Mouse (Mus musculus): ENCODE measurements around the gene Rab24. TPM values are rescaled to one million over a fixed set of nuclear protein-coding genes. Genes with fewer than 3 reads are reported as not detected.

Rab24 gene
- total RNA-seq (2021): 10 to 100 TPM; 35.2 to 38.0 TPM
- long read RNA-seq, experiment 1, transcript Rab24-201 (8 exons, 1,168 nt): major isoform, 32 of 46 reads
- long read RNA-seq, experiment 1, partial matches to known transcripts: 4 of 46 reads
- long read RNA-seq, experiment 1, other reads (novel, unspliced or antisense): 10 of 46 reads
- long read RNA-seq, experiment 2, transcript Rab24-201 (8 exons, 1,168 nt): major isoform, 18 of 27 reads
- long read RNA-seq, experiment 2, partial matches to known transcripts: 1 of 27 reads
- long read RNA-seq, experiment 2, other reads (novel, unspliced or antisense): 8 of 27 reads

DNA sequence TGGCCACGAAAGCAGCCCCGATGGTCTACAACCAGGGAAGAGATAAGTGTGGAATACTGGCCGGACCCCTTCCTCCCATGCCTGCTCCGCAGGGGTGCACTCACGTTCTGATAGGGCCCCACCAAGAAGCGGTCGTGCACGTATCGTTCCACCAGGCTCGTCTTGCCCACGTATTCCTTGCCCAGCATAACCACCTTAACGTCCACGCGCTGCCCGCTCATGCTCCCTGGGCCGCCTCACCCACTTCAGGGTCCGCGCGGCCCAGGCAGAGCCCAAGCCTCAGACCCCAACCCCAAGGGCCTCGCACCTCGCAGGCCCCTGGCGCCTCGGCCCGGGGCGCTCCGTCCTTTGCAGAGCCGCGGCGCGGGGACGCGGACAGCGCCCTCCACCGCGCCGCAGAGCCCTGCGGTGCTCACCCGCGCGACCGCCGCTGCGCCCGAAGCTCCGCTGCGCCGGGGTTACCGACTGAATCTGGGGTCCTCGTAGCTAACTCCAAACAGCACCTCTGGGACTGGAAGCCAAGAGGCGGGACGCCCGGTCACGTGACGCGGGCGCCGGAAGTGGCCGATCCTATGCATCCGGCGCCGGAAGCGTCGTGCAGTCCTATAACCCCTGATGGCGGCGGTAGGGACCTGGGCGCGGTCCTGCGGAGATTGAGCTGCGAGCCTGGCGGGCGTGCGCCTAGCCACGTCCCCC is at the start of gene Rab24:
Rab24 (minus strand) TSS at position 513 of the 696 bp plus-strand sequence.
- peak; percentile 91 to 93 for DNase-seq

DNA sequence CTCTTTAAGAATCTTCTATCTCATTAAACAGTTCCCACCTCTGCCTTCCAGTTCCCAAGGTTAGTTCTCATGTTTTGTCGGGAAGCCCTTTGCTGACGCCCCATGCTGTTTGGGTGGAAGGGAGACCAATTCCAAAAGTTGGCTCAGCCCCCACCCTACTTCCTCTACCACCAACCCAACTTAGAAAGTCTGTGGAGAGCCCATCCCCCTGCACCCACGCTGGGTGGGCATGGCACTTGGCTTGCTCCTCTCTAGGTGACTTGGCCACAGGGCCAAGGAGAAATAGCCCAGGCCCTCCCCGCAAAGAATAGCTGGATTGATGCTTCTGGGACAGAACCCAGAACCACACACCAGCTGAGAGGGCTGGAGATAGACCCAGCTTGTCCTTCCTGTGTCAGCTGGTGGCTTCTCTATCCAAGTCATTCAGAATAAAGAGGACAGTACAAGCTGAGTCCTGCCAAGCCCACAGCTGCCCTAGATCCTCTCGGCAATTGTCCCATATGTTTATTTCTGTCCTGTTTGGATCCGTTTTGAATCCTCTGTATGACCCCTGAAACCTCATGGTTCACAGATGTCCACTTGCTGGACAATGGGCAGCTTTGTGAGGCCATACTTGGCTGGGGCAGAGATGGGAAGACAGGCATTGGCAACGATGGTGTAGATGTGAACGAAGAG is 49.4 kb upstream of the Rab24 start:
- DNase-seq: peak; percentile 14 to 58

DNA sequence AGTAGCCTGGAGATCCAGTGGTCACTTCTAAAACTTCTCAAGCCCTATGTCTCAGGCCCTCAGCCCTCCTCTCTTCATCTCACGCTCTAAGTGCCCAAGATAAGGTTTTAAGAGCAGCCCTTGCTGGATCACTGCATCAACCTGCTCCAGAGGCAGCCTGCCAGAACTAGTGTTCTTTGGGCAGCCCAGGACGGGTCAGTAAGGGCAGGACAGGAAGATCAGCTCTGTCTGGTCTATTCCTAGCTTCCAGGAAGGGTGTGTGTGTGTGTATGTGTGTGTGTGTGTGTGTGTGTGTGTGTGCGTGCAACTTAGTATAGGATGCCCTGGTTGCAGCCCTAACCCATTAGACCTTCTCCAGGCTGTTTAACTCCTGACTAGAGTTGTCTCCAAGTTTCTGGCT is 48.5 kb upstream of the Rab24 start:
- peak; percentile 36 to 68 for DNase-seq

DNA sequence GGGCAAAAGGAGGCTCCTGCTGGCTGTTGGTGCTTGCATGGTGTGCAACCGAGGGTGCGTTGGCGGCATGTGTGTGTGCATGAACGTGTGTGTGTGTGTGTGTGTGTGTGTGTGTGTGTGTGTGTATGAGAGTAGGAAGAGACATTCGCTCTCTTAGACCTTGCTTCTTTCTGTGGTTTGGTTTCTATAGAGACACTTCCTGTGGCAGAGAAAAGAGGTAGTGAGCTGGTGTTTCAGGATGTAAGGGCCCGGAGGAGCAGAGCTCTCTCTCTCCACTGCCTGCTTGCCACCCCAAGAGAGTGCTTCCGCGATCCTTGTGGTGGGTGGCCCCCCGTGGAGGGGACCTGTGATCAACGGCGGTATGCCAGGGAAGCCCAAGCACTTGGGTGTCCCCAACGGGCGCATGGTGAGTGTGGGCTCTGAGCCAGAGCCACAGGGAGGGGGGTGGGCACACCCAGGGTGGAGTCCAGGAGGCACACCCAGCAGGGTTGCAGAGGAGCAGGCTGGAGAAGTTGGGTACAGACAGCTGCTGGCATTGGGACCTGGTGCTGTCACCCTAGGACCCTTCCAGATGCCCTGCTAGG is 47.9 kb upstream of the Rab24 start, which contains the start of gene Rgs14:
Rgs14 (plus strand) TSS at position 202 of the 584 bp plus-strand sequence.
- peak; percentile 35 to 60 for DNase-seq

DNA sequence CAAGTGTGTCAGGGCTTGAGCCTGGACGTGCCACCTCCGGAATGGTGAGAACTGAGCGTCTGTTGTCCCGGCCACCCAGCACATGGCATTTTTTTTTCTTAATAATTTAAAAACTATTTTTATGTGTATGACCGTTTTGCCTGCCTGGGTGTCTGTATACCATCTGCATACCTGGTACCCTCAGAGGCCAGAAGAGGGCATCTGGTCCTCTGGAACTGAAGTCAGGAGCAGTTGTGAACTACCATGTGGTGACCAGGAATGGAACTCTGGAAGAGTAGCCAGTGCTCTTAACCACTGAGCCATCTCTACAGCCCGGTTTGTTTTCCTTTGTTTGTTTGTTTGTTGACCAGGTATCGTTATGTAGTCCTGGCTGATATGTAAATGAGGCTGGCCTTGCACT is 46.7 kb upstream of the Rab24 start:
- no peak for DNase-seq

DNA sequence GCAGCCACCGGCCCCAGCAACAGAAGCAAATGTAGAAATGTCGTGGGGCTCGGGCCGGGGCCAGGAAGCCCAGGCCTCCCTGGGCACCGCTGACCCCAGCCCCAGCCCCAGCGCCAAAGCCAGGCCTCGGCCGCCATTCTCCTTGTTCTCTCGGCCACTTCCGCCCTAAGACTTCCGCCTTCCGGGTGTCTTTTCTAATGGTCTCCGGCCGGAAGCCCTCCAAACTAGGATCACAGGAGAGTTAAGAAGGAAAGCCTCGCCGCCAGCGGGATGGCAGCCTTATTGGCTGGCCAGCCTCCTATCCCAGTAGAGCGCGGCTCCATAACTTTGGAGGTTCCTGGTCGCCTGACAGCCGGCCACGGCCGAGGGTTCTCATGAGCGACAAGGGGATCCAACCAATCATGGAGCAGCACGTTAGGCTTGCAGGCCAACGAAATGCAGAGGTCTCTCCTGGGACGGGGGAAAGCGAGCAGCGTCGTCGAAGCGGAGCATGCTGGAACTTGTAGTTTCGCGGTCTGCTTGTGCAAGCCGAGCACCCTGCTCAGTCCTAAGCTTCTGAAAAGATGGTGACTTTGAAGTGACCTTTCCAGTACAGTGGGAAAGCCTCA is 40.8 kb upstream of the Rab24 start, which contains the start of gene Lman2:
Lman2 (minus strand) TSS at position 331 of the 608 bp plus-strand sequence.
- peak; percentile 97 to 99 for DNase-seq

DNA sequence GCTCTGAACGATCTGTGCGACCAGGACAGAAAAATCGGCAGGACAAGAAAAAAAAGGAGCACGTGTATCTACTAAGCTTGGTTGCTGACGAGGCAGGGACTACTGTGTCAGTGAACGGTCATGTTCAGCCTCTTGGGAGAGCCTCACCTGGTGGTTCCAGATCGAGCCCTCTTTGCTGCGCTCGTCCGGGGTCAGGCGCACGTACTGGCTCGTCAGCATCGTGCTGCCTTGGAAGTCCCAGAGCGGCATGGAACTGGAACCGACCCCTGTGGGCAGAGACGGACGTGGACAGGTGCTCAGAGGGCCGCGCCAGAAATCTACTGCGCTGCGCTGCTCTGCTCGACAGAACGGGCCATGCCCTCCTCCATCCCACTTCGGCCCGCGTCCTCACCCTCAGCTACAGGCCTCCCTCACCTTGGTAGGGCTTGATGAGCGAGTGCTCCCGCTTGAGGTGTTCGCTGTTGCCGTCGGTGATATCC is 40.3 kb upstream of the Rab24 start:
- DNase-seq: no peak

DNA sequence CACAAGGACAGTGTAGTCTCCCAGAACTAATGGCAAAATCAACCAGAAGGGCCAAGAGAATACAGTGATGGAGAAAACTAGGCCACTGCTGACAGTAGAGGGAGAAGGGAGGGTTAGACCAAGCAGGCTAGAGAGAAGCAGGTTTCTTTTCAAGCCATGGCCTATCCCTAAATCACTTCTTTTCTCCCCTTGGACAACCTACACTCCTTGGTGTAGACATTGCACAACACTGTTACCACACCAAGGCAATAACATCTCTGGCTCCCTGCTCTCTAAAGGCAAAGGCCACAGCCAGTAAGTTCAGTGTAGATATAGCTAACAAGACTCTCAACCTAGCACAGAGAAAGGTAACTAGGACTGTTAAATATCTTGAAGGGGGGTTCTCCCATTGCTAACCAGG is 39.4 kb upstream of the Rab24 start:
- DNase-seq: no peak

DNA sequence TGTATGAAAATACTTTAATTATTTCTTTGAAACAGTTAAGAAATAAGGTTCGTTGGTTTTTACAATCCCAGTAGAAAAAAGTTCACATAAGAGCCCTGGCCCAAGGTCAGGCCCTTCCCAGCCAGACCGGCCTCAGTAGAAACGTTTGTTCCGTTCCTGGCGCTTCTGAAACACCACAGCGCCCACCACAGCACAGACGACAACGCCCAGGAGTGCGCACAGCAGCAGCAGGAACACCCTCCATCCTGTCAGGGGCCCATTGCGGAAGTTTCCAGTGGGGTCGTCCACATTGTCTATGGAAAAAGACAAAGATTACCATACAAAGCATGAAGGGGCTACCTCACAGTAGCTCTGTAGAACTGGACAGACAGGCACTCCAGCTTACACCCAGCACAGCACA is 25.0 kb upstream of the Rab24 start:
- no peak for DNase-seq

DNA sequence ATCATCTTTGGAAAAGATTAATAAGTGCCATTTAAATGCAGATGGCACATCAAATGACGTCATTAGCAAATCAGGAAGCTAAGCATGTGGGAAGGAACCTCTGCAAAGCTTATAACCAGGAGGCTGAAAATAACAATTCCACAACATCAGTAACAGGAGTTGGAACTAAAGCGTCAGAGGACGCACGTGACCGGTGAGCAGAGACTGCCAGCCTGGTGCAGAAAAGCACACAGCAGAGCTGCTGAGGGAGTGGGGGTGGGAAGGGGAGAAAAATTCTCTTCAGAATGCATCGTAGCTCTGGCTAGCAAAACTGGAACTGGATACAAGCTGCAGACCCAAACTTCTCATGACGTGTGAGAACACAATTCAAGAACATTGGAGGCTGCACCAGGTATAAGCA is 22.5 kb upstream of the Rab24 start:
- no peak for DNase-seq

DNA sequence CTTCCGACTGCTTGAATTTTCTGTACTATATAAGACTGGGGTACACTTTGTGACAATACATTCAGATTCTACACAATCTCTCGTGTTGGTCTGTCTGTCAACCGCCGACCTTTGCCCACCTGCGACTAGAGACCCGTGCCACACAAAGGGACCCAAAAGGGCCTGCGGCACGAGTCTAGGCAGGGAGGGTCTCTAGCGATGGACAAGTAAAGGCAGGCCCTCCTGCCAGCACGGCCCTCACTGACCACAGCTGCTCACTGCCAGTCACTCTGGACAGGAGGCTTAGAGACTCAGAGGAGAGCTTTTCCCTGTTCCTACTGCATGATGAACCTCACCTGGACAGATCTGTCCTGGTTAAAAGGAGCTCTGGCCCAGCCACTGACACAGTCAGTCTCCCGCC is 20.7 kb upstream of the Rab24 start:
- DNase-seq: no peak

DNA sequence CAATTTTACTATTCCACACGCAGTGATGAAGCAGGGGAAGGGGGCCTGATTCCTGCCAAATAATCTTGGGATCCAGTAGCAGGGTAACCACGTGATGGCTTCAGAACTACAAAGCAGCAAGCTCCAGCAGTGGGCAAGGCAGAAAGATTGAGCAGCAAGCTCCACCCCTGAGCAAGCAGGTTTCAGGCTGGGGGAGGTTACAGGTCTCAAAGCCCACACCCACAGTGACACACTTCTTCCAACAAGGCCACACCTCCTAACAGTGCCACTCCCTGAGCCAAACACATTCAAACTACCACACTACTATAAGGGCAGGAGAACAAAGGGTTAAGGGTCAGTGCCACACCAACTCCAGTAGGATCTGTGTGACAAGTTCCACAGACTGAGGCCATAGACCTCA is 17.5 kb upstream of the Rab24 start:
- no peak for DNase-seq

DNA sequence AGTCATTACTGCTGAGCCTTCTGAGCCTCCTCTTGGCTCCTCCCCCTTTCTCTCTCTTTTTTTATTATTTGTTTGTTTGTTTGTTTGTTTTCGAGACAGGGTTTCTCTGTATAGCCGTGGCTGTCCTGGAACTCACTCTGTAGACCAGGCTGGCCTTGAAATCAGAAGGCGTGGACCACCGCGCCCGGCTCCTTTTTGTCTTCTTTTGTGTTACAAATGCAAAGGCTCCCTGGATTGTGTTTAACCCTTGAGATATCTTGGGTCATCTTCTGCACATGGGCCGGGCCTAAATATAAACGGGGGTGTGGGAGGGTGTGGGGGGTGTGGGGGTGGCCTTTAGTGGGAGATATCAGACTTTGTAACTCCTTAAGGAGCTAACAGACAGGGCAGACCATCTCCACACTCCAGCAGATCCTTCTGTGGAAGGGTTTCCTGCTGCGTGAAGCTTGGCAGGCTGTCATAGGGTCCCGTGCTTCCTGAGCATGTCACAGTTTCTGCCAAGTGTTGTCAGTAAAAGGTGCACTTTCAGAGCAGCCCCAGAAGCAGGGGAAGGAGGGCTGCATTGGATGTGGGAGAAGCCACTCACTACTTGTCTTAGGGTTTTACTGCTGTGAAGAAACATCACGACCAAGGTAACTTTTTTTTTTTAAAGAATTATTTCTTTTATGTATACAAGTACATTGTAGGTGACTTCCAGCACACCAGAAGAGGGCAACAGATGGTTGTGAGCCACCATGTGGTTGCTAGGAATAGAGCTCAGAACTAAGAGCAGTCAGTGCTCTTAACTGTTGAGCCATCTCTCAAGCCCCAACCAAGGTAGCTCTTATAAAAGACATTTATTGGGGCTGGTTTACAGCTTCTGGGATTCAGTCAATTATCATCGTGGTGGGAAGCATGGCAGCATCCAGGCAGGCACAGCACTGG is 16.6 kb upstream of the Rab24 start:
- no peak for DNase-seq

DNA sequence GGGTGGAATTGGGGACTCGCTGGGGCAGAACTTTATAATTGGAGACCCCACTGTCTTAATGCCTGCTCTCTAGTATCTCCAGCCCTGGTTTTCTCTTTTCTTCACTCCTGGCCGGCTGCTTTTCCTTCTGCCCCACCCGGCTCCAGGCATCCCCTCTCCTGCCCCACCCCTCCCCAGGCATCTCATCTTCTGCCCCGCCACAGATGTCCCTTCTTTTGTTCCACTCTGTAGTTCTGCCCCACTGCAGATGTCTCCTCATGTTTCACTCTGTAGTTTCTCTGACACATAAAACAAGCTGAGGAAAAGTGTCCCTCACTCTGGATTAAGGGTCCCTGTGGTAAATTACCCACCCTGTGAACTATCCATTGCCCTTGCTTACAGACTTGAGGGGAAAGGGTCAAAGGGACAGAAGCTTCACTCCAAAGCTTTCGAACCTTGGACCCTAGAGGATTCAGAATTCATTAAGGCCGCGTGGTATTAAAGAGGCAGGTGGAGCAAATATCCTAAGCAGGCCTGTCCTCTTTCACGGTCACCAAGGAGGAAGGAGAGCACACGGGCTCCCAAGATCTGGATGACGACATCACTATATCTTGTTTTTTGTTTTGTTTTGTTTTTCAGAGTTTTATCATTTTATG is 15.7 kb upstream of the Rab24 start:
- no peak for DNase-seq

DNA sequence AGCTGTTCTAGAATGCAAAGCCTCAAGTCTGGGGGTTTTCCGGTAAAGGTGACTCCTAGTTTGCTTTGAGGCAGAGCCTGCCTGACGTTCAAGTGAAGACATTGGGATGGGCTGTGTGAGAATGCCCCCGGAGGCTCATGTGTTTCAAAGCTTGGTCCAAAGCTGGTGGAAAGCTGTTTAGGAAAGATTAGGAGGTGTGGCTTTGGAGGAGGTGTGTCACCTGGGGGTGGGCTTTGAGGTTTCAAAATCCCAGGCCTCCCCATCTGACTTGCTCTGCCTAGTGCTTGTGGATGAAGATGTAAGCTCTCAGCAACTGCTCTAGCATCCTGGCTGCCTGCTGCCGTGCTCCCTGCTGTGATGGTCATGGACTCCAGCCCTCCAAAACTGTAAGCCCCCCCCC is 14.0 kb upstream of the Rab24 start:
- DNase-seq: no peak

DNA sequence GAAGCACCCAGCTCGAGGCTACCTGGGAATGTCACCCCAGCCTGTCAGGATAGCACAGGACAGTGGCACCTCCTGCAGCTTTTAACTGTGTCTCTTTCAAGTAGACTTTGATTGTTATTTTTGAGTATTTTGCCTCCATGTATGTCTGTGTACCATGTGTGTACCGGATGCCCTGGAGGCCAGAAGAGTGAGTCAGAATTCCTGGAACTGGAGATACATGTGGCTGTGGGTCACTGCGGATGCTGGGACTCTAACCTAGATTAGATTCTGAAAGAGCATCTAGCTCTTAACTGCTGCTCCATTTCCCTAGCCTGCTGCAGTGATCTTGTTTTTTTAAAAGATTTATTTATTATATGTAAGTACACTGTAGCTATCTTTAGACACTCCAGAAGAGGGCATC is 10.6 kb upstream of the Rab24 start:
- no peak for DNase-seq

DNA sequence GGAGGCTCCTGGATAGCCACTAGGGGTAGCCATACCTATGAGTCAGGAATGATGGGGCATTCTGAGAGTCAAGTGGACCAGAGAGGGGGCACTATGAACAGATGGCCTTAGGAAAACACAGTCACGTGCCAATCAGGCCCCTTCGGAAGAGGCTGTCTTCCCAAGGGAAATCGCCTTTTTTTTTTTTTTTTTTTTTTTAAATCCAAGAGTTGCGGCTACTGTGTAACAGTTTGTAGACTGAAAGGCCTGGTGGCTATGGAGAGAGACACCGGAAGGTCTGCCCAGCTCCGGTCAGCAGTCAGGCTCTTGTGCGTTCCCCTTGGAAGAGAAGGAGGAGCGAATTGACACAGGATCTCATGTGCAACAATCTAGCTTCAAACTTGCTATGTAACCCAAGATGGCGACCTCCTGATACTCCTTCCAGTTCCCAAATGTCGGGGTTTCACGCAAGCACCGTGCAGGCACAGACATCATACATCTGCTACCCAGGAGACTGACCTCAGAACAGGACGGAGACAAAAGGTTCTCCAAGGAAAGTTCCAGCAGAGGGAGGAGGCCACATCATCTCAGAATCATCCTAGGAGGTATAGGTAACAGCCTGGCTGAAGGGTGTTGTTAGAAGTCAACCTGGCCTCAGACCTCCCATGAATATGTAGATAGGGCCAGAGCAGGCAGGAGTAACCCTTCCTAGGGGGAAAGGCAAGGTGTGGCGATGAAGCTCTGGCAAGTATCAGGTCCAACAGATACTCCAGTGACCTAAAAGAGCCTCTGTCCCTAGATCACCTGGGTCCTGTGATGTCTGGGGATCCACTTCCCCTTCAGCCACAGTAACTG is 9.0 kb upstream of the Rab24 start:
- DNase-seq: no peak

DNA sequence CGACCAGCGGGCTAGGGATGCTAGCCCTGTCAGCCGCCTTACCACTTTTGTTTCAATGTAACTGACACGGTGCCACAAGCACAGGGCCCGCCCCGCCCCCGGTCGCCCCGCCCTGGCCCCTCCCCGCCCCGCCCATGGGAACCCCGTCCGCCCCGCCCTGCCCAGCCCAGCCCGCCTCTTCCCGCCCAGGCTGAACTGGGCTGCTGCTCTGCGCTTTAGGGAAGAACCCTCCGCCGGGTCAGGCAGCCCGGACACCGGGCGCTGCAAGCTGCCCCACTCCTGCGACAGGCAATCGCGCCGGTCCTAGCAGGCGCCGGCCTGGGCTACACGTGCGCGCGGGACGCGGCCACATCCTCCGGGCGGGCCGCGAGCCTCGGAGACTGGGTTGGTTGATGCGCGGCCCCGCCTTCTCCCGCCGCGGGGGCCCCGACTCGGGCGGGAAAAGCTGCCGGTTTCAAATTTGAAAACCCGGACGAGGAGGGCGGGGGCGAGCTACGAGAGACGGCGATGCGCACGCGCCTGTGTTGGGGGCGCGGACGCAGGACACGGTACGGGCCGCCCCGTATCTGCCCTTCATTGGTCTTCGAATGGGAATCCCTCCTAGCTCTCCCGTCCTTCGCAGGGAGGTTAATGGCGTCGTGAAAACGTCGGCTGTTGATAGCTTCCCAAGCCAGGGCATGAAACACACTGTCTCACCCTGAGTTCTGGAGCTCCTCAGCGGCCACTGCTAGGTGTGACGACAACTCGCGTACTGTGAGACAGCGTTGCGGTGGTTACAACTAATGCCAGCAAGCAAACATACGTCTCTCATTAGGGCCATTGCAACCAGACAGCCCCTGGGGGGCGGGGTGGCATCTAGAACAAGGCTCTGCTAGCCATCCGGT is 8.2 kb upstream of the Rab24 start, which contains the start of gene Mxd3:
Mxd3 (minus strand) TSS at position 141 of the 884 bp plus-strand sequence.
- DNase-seq: peak; percentile 85 to 87
